Mouse (Mus musculus) midbrain, embryonic 11.5 days (tissue): ENCODE results near the gene Plekhg4. TPM values are rescaled to one million over a fixed set of nuclear protein-coding genes. Genes with fewer than 3 reads are reported as not detected.

Experiments used
- ATAC-seq: fragments of 200-750 bp; cut with Nextera tagmentation; 2 replicates; pipeline ENCODE4 v1.8.0; 2017; ENCODE audit warnings: moderate TSS enrichment, moderate library complexity; ENCODE audit not compliant: low FRiP score
- DNase-seq: peaks from one replicate; pipeline ENCODE4 v3.0.0; 2015; ENCODE audit warnings: low spot score; ENCODE audit errors: missing footprints
- H3K27ac ChIP-seq: fragments of 300-500 bp; sonication (generic); 2 replicates; pipeline ENCODE4 v1.5.1; 2014; ENCODE audit warnings: low read depth, low read length
- H3K27me3 ChIP-seq: fragments of 300-500 bp; sonication (generic); 2 replicates; pipeline ENCODE4 v1.6.1; 2014; ENCODE audit warnings: mild to moderate bottlenecking, low read length, moderate library complexity, mixed read lengths; ENCODE audit not compliant: control insufficient read depth, insufficient read depth
- H3K36me3 ChIP-seq: fragments of 300-500 bp; sonication (generic); 2 replicates; pipeline ENCODE4 v1.6.1; 2014; ENCODE audit warnings: mild to moderate bottlenecking, low read length, moderate library complexity, mixed read lengths; ENCODE audit not compliant: control insufficient read depth, insufficient read depth
- H3K4me1 ChIP-seq: fragments of 300-500 bp; sonication (generic); 2 replicates; pipeline ENCODE4 v1.6.1; 2014; ENCODE audit warnings: low read length; ENCODE audit not compliant: control insufficient read depth, insufficient read depth
- H3K4me2 ChIP-seq: fragments of 300-500 bp; sonication (generic); 2 replicates; pipeline ENCODE4 v1.6.1; 2014; ENCODE audit warnings: mild to moderate bottlenecking, moderate library complexity
- H3K4me3 ChIP-seq: fragments of 300-500 bp; sonication (generic); 2 replicates; pipeline ENCODE4 v1.5.1; 2014; ENCODE audit warnings: low read depth, low read length
- H3K9ac ChIP-seq: fragments of 300-500 bp; sonication (generic); 2 replicates; pipeline ENCODE4 v1.6.1; 2014; ENCODE audit warnings: low read length
- H3K9me3 ChIP-seq: fragments of 300-500 bp; sonication (generic); 2 replicates; pipeline ENCODE4 v1.6.1; 2016; ENCODE audit warnings: low read length; ENCODE audit not compliant: control insufficient read depth
- WGBS: fragments of 180-500 bp; shearing (Covaris S2); extraction: QIAGEN DNeasy Blood & Tissue Kit; methylation state at CpG from one replicate; pipeline ENCODE4 v1.1.7; 2014; 5-methylcytosine and 5-hydroxymethylcytosine counted together
- polyA plus RNA-seq: library from polyadenylated mRNA; unstranded; fragments of >200 nt; fragmentation: Nextera tagmentation; extraction: Ambion mirVana; gene quantifications from 2 replicates; pipeline ENCODE4 v1.2.1, GENCODE M21; 2014

The Plekhg4 gene
- polyA plus RNA-seq, 1 experiment from 2014 or later = 0.61 TPM

GRCm38 (mm10) chr8:105359208-105359607 lies 13.9 kb upstream of the Plekhg4 start:
- Histone ChIP-seq H3K4me2 (no peak overlapping the region), H3K27me3 (no peaks in the 10 kb centered on the region), H3K4me3 (no peak overlapping the region), H3K4me1 (no peaks in the 10 kb centered on the region), H3K9ac (no peak overlapping the region; the same call in 1 of the 2 replicates), H3K36me3 (no peaks in the 10 kb centered on the region; the same call in 1 of the 2 replicates), H3K27ac (no peak overlapping the region), H3K9me3 (no peaks in the 10 kb centered on the region)
- ATAC-seq = no peak
- WGBS = 77% methylated on average over 15 of the region's 15 CpGs
- DNase-seq = no peak

- no peaks in the 10 kb centered on the region for H3K9me3 ChIP-seq
- H3K27me3 ChIP-seq = no peaks in the 10 kb centered on the region
- no peaks in the 10 kb centered on the region for H3K4me1 ChIP-seq
- H3K4me3 ChIP-seq = no peak overlapping the region
- no peaks in the 10 kb centered on the region; the same call in 1 of the 2 replicates for H3K36me3 ChIP-seq
- no peak overlapping the region for H3K4me2 ChIP-seq
- no peak overlapping the region for H3K27ac ChIP-seq
- DNase-seq (no peak), ATAC-seq (0 out of 2 replicates have a peak, but pooled peaks have one; percentile 13)
- 44% methylated on average over 4 of the region's 4 CpGs for WGBS
- no peak overlapping the region; the same call in 1 of the 2 replicates for H3K9ac ChIP-seq
Measured at GRCm38 (mm10) chr8:105359646-105360045, 13.4 kb upstream of the Plekhg4 start.

GRCm38 (mm10) chr8:105361751-105362702 lies 11.0 kb upstream of the Plekhg4 start:
- Histone ChIP-seq H3K4me2 (no peak overlapping the region), H3K27ac (no peak overlapping the region), H3K4me1 (no peaks in the 10 kb centered on the region), H3K9ac (no peak overlapping the region), H3K27me3 (no peaks in the 10 kb centered on the region), H3K36me3 (no peaks in the 10 kb centered on the region; the same call in none of the 2 replicates), H3K9me3 (no peaks in the 10 kb centered on the region; the same call in 1 of the 2 replicates), H3K4me3 (no peak overlapping the region)
- DNase-seq (no peak), ATAC-seq (no peak)
- 86% methylated on average over 12 of the region's 12 CpGs for WGBS

- Histone ChIP-seq H3K4me3 (no peak overlapping the region), H3K27ac (no peak overlapping the region), H3K4me2 (no peak overlapping the region), H3K9ac (no peak overlapping the region), H3K4me1 (no peaks in the 10 kb centered on the region), H3K36me3 (no peaks in the 10 kb centered on the region; the same call in 1 of the 2 replicates), H3K27me3 (no peaks in the 10 kb centered on the region), H3K9me3 (no peaks in the 10 kb centered on the region; the same call in 1 of the 2 replicates)
- ATAC-seq (no peak), DNase-seq (no peak)
- WGBS = 63% methylated on average over 2 of the region's 2 CpGs
Measured at GRCm38 (mm10) chr8:105367107-105367506, 6.0 kb upstream of the Plekhg4 start.

- H3K4me1 ChIP-seq = no peaks in the 10 kb centered on the region
- 73% methylated on average over 9 of the region's 9 CpGs for WGBS
- H3K36me3 ChIP-seq = no peaks in the 10 kb centered on the region
- no peak overlapping the region for H3K27ac ChIP-seq
- no peak overlapping the region for H3K4me2 ChIP-seq
- no peak overlapping the region for H3K9ac ChIP-seq
- H3K4me3 ChIP-seq = no peak overlapping the region
- ATAC-seq (no peak), DNase-seq (no peak)
- H3K9me3 ChIP-seq = peaks cover 3% of the 10 kb centered on the region; the same call in 1 of the 2 replicates
- no peaks in the 10 kb centered on the region for H3K27me3 ChIP-seq
Measured at GRCm38 (mm10) chr8:105372473-105372872, 601 bp upstream of the Plekhg4 start.

GRCm38 (mm10) chr8:105374513-105374966 lies 1.5 kb downstream of the Plekhg4 start:
- H3K4me2 ChIP-seq = peak overlapping the region; percentile 37
- H3K36me3 ChIP-seq = no peaks in the 10 kb centered on the region
- no peak overlapping the region for H3K27ac ChIP-seq
- H3K4me3 ChIP-seq = 0 out of 2 replicates have a peak overlapping the region, but pooled peaks have one; percentile 8
- no peaks in the 10 kb centered on the region for H3K4me1 ChIP-seq
- ATAC-seq (peak; percentile 65; the same call in 1 of the 2 replicates), DNase-seq (peak; percentile 93)
- H3K9ac ChIP-seq = no peak overlapping the region
- WGBS = 28% methylated on average over 33 of the region's 33 CpGs
- H3K27me3 ChIP-seq = no peaks in the 10 kb centered on the region
- H3K9me3 ChIP-seq = peaks cover 3% of the 10 kb centered on the region; the same call in 1 of the 2 replicates

GRCm38 (mm10) chr8:105378673-105379072 lies 5.6 kb downstream of the Plekhg4 start:
- H3K9me3 ChIP-seq = peaks cover 3% of the 10 kb centered on the region; the same call in 1 of the 2 replicates
- no peaks in the 10 kb centered on the region for H3K27me3 ChIP-seq
- no peaks in the 10 kb centered on the region for H3K4me1 ChIP-seq
- 80% methylated on average over 19 of the region's 19 CpGs for WGBS
- H3K9ac ChIP-seq = no peak overlapping the region
- no peak overlapping the region for H3K27ac ChIP-seq
- H3K4me2 ChIP-seq = no peak overlapping the region
- ATAC-seq (no peak), DNase-seq (no peak)
- H3K4me3 ChIP-seq = no peak overlapping the region
- H3K36me3 ChIP-seq = no peaks in the 10 kb centered on the region

- Histone ChIP-seq H3K9me3 (no peaks in the 10 kb centered on the region), H3K4me2 (no peak overlapping the region), H3K36me3 (no peaks in the 10 kb centered on the region), H3K27ac (no peak overlapping the region), H3K9ac (no peak overlapping the region), H3K4me3 (no peak overlapping the region), H3K4me1 (no peaks in the 10 kb centered on the region), H3K27me3 (no peaks in the 10 kb centered on the region)
- WGBS = 92% methylated on average over 12 of the region's 12 CpGs
- ATAC-seq = no peak
- DNase-seq = no peak
Measured at GRCm38 (mm10) chr8:105380308-105380707, 7.2 kb downstream of the Plekhg4 start.

GRCm38 (mm10) chr8:105384070-105384469 lies 11.0 kb downstream of the Plekhg4 start:
- DNase-seq = no peak
- no peak overlapping the region for H3K27ac ChIP-seq
- no peak overlapping the region for H3K4me3 ChIP-seq
- no peak overlapping the region for H3K9ac ChIP-seq
- no peak overlapping the region for H3K4me2 ChIP-seq
- 95% methylated on average over 2 of the region's 2 CpGs for WGBS
- no peaks in the 10 kb centered on the region for H3K27me3 ChIP-seq
- no peaks in the 10 kb centered on the region for H3K9me3 ChIP-seq
- H3K36me3 ChIP-seq = no peaks in the 10 kb centered on the region
- H3K4me1 ChIP-seq = no peaks in the 10 kb centered on the region
- ATAC-seq = no peak
